Mouse (Mus musculus) heart, embryonic 12.5 days (tissue): ENCODE data around the gene Smyd3. TPM values are rescaled to one million over a fixed set of nuclear protein-coding genes. Genes with fewer than 3 reads are reported as not detected.
"Not testable (repeated sequence)": the region's sequence is repeated elsewhere in the genome, so short reads cannot be mapped to it uniquely, and the experiment has no call there.

Experiments
- ATAC-seq: fragments of 200-750 bp; cut with Nextera tagmentation; 2 replicates; pipeline ENCODE4 v1.8.0; 2017; ENCODE audit warnings: moderate TSS enrichment, moderate library complexity; ENCODE audit not compliant: insufficient number of reproducible peaks, low FRiP score
- H3K27ac ChIP-seq: fragments of 300-500 bp; sonication (generic); 2 replicates; pipeline ENCODE4 v1.5.1; 2016; ENCODE audit warnings: mild to moderate bottlenecking, moderate library complexity; ENCODE audit not compliant: poor library complexity, severe bottlenecking
- H3K27me3 ChIP-seq: fragments of 300-500 bp; sonication (generic); replicated peaks from 2 replicates; pipeline ENCODE4 v1.6.1; 2016; ENCODE audit warnings: mild to moderate bottlenecking, moderate library complexity
- H3K36me3 ChIP-seq: fragments of 300-500 bp; sonication (generic); 2 replicates; pipeline ENCODE4 v1.6.1; 2016; ENCODE audit warnings: mild to moderate bottlenecking, moderate library complexity
- H3K4me1 ChIP-seq: fragments of 300-500 bp; sonication (generic); replicated peaks from 2 replicates; pipeline ENCODE4 v1.6.1; 2016; ENCODE audit warnings: mild to moderate bottlenecking
- H3K4me2 ChIP-seq: fragments of 300-500 bp; sonication (generic); 2 replicates; pipeline ENCODE4 v1.6.1; 2016; ENCODE audit warnings: mild to moderate bottlenecking, moderate library complexity
- H3K4me3 ChIP-seq: fragments of 300-500 bp; sonication (generic); 2 replicates; pipeline ENCODE4 v1.5.1; 2016; ENCODE audit warnings: mild to moderate bottlenecking
- H3K9ac ChIP-seq: fragments of 300-500 bp; sonication (generic); 2 replicates; pipeline ENCODE4 v1.6.1; 2016; ENCODE audit warnings: mild to moderate bottlenecking, moderate library complexity
- H3K9me3 ChIP-seq: fragments of 300-500 bp; sonication (generic); replicated peaks from 2 replicates; pipeline ENCODE4 v1.6.1; 2016; ENCODE audit warnings: mild to moderate bottlenecking, moderate library complexity
- WGBS: fragments of 180-500 bp; shearing (Covaris S2); methylation state at CpG from one replicate; pipeline ENCODE4 v1.1.7; 2016; 5-methylcytosine and 5-hydroxymethylcytosine counted together
- polyA plus RNA-seq: library from polyadenylated mRNA; unstranded; fragments of >200 nt; fragmentation: Nextera tagmentation; extraction: Ambion mirVana; gene quantifications from 2 replicates; pipeline ENCODE4 v1.2.1, GENCODE M21; 2016

Gene Smyd3
- polyA plus RNA-seq, 1 experiment from 2014 or later, result 12.2 TPM

GRCm38 (mm10) chr1:179162752-179163151, 355.1 kb downstream of the Smyd3 start:
- H3K9me3 ChIP-seq, H3K27me3 ChIP-seq, H3K4me3 ChIP-seq, H3K27ac ChIP-seq, H3K9ac ChIP-seq, H3K36me3 ChIP-seq, H3K4me1 ChIP-seq, H3K4me2 ChIP-seq, ATAC-seq: not testable (repeated sequence)
- 78% methylated on average over 1 of the region's 1 CpGs for WGBS

GRCm38 (mm10) chr1:179161947-179162346, 355.9 kb downstream of the Smyd3 start:
- Histone ChIP-seq H3K27me3 (no peaks in the 10 kb centered on the region), H3K36me3 (no peaks in the 10 kb centered on the region), H3K4me2 (no peak overlapping the region), H3K4me1 (peaks cover 5% of the 10 kb centered on the region; the same call in 1 of the 2 replicates), H3K27ac (no peak overlapping the region), H3K9ac (no peak overlapping the region), H3K4me3 (no peak overlapping the region), H3K9me3 (0 out of 2 replicates have a peak, but pooled peaks cover 4% of the 10 kb centered on the region)
- ATAC-seq, result no peak
- WGBS, result 56% methylated on average over 6 of the region's 6 CpGs

GRCm38 (mm10) chr1:179160697-179161096, 357.1 kb downstream of the Smyd3 start:
- no peak overlapping the region for H3K9ac ChIP-seq
- H3K27ac ChIP-seq, result no peak overlapping the region
- WGBS, result 60% methylated on average over 3 of the region's 3 CpGs
- H3K9me3 ChIP-seq, result 0 out of 2 replicates have a peak, but pooled peaks cover 4% of the 10 kb centered on the region
- no peaks in the 10 kb centered on the region for H3K36me3 ChIP-seq
- no peak overlapping the region for H3K4me2 ChIP-seq
- no peak for ATAC-seq
- H3K27me3 ChIP-seq, result no peaks in the 10 kb centered on the region
- H3K4me1 ChIP-seq, result no peaks in the 10 kb centered on the region
- no peak overlapping the region for H3K4me3 ChIP-seq

- Histone ChIP-seq H3K27ac (no peak overlapping the region), H3K4me1 (peaks cover 15% of the 10 kb centered on the region), H3K4me2 (no peak overlapping the region), H3K27me3 (no peaks in the 10 kb centered on the region), H3K9me3 (no peaks in the 10 kb centered on the region), H3K36me3 (no peaks in the 10 kb centered on the region), H3K4me3 (no peak overlapping the region), H3K9ac (no peak overlapping the region)
- WGBS, result 64% methylated on average over 9 of the region's 9 CpGs
- no peak for ATAC-seq
Measured at GRCm38 (mm10) chr1:179152376-179152775, 365.5 kb downstream of the Smyd3 start.

GRCm38 (mm10) chr1:179151275-179151674, 366.6 kb downstream of the Smyd3 start:
- Histone ChIP-seq H3K36me3 (no peaks in the 10 kb centered on the region), H3K4me3 (no peak overlapping the region), H3K9me3 (no peaks in the 10 kb centered on the region), H3K27me3 (no peaks in the 10 kb centered on the region), H3K27ac (no peak overlapping the region), H3K9ac (no peak overlapping the region), H3K4me1 (peaks cover 20% of the 10 kb centered on the region), H3K4me2 (no peak overlapping the region)
- WGBS, result 82% methylated on average over 2 of the region's 2 CpGs
- no peak for ATAC-seq

GRCm38 (mm10) chr1:179149468-179150140, 368.2 kb downstream of the Smyd3 start:
- Histone ChIP-seq H3K4me3 (no peak overlapping the region), H3K36me3 (no peaks in the 10 kb centered on the region), H3K27ac (peak overlapping the region; percentile 36), H3K27me3 (no peaks in the 10 kb centered on the region), H3K4me2 (no peak overlapping the region), H3K9me3 (no peaks in the 10 kb centered on the region), H3K4me1 (peaks cover 20% of the 10 kb centered on the region), H3K9ac (no peak overlapping the region)
- ATAC-seq, result no peak
- WGBS, result 20% methylated on average over 5 of the region's 5 CpGs

GRCm38 (mm10) chr1:179146730-179147167, 371.1 kb downstream of the Smyd3 start:
- Histone ChIP-seq H3K9ac (no peak overlapping the region; the same call in 1 of the 2 replicates), H3K4me2 (no peak overlapping the region; the same call in 1 of the 2 replicates), H3K27me3 (no peaks in the 10 kb centered on the region), H3K4me1 (peaks cover 20% of the 10 kb centered on the region), H3K27ac (peak overlapping the region; percentile 31; the same call in 1 of the 2 replicates), H3K36me3 (no peaks in the 10 kb centered on the region), H3K4me3 (no peak overlapping the region), H3K9me3 (no peaks in the 10 kb centered on the region)
- peak; percentile 52; the same call in 1 of the 2 replicates for ATAC-seq
- 39% methylated on average over 9 of the region's 9 CpGs for WGBS

- H3K9ac ChIP-seq, result no peak overlapping the region; the same call in 1 of the 2 replicates
- 86% methylated on average over 11 of the region's 11 CpGs for WGBS
- no peaks in the 10 kb centered on the region for H3K27me3 ChIP-seq
- no peaks in the 10 kb centered on the region for H3K36me3 ChIP-seq
- no peaks in the 10 kb centered on the region for H3K9me3 ChIP-seq
- no peak overlapping the region for H3K4me3 ChIP-seq
- no peak overlapping the region for H3K27ac ChIP-seq
- H3K4me1 ChIP-seq, result peaks cover 6% of the 10 kb centered on the region
- ATAC-seq, result no peak
- no peak overlapping the region for H3K4me2 ChIP-seq
Measured at GRCm38 (mm10) chr1:179143154-179143832, 374.5 kb downstream of the Smyd3 start.

- H3K9ac ChIP-seq, result no peak overlapping the region
- H3K36me3 ChIP-seq, result no peaks in the 10 kb centered on the region
- peak; percentile 33; the same call in 1 of the 2 replicates for ATAC-seq
- no peaks in the 10 kb centered on the region for H3K9me3 ChIP-seq
- WGBS, result 25% methylated on average over 3 of the region's 3 CpGs
- no peaks in the 10 kb centered on the region for H3K27me3 ChIP-seq
- no peak overlapping the region for H3K27ac ChIP-seq
- H3K4me1 ChIP-seq, result peaks cover 6% of the 10 kb centered on the region
- no peak overlapping the region for H3K4me3 ChIP-seq
- no peak overlapping the region for H3K4me2 ChIP-seq
Measured at GRCm38 (mm10) chr1:179142177-179142576, 375.7 kb downstream of the Smyd3 start.

GRCm38 (mm10) chr1:179141071-179141650, 376.7 kb downstream of the Smyd3 start:
- 76% methylated on average over 12 of the region's 12 CpGs for WGBS
- Histone ChIP-seq H3K36me3 (no peaks in the 10 kb centered on the region), H3K9ac (no peak overlapping the region), H3K9me3 (no peaks in the 10 kb centered on the region), H3K27ac (no peak overlapping the region), H3K4me2 (no peak overlapping the region), H3K4me3 (no peak overlapping the region), H3K4me1 (peaks cover 9% of the 10 kb centered on the region), H3K27me3 (no peaks in the 10 kb centered on the region)
- ATAC-seq, result no peak

GRCm38 (mm10) chr1:179137145-179137477, 380.7 kb downstream of the Smyd3 start:
- H3K36me3 ChIP-seq, result peaks cover 7% of the 10 kb centered on the region
- ATAC-seq, result no peak
- no peak overlapping the region for H3K4me3 ChIP-seq
- no peaks in the 10 kb centered on the region for H3K27me3 ChIP-seq
- peaks cover 9% of the 10 kb centered on the region for H3K4me1 ChIP-seq
- peak overlapping the region; percentile 48; the same call in 1 of the 2 replicates for H3K27ac ChIP-seq
- peaks cover 10% of the 10 kb centered on the region for H3K9me3 ChIP-seq
- H3K4me2 ChIP-seq, result peak overlapping the region; percentile 42
- H3K9ac ChIP-seq, result no peak overlapping the region
- 42% methylated on average over 3 of the region's 3 CpGs for WGBS
